Mouse (Mus musculus) retina, adult 2 months (tissue): ENCODE data around the gene Olfr906.

Experiments used
- DNase-seq: peaks from one replicate; pipeline ENCODE4 v3.0.0-alpha.2; 2012; ENCODE audit warnings: low read depth, low spot score

Gene Olfr906

GRCm38 (mm10) chr9:38486785-38487184, at the start of gene Olfr906:
TSS of gene Olfr906 (plus strand) at chr9:38487085.
- no peak for DNase-seq

- no peak for DNase-seq
Observed at GRCm38 (mm10) chr9:38447352-38447751, 39.5 kb upstream of the Olfr906 start, which contains the start of gene Olfr902. TSS of gene Olfr902 (plus strand) at chr9:38447652.

- DNase-seq = no peak
Observed at GRCm38 (mm10) chr9:38462844-38463243, 24.0 kb upstream of the Olfr906 start, which contains the start of gene Olfr904. TSS of gene Olfr904 (plus strand) at chr9:38463144.

- DNase-seq = no peak
Observed at GRCm38 (mm10) chr9:38470807-38471206, 16.1 kb upstream of the Olfr906 start, which contains the start of gene Olfr905. TSS of gene Olfr905 (plus strand) at chr9:38471107.

- no peak for DNase-seq
Observed at GRCm38 (mm10) chr9:38495501-38495900, 8.6 kb downstream of the Olfr906 start, which contains the start of gene Olfr907. TSS of gene Olfr907 (plus strand) at chr9:38495801.

GRCm38 (mm10) chr9:38512353-38512752, 25.5 kb downstream of the Olfr906 start:
- DNase-seq = no peak

- no peak for DNase-seq
Observed at GRCm38 (mm10) chr9:38521280-38521679, 34.4 kb downstream of the Olfr906 start, which contains the start of gene Olfr911-ps1. TSS of gene Olfr911-ps1 (plus strand) at chr9:38521580.

- no peak for DNase-seq
Observed at GRCm38 (mm10) chr9:38537549-38537948, 50.7 kb downstream of the Olfr906 start, which contains the start of gene Olfr910. TSS of gene Olfr910 (plus strand) at chr9:38537849.
